Mouse (Mus musculus): Measurements from ENCODE around the gene Psmc3.

Gene Psmc3

DNA sequence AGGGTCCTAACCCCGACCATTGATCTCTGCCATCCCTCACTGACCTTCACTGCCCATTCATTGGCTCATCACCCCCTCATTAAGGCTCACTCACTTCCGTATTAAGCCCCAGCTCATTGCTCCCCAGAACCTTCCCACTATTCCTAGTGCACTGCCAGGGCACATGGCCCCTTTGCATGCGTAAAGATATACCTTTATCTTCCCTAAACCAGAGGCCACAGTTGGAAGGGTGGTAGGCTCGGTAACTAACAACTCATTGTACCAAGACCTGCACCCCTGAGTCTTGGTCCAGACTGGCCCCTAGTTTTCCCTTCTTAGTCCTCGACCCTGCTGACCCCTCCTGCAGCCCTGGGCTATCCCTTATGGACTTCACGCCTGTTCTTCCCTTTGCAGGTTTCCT, 60.0 kb downstream of the Psmc3 start:
- no peak for DNase-seq

DNA sequence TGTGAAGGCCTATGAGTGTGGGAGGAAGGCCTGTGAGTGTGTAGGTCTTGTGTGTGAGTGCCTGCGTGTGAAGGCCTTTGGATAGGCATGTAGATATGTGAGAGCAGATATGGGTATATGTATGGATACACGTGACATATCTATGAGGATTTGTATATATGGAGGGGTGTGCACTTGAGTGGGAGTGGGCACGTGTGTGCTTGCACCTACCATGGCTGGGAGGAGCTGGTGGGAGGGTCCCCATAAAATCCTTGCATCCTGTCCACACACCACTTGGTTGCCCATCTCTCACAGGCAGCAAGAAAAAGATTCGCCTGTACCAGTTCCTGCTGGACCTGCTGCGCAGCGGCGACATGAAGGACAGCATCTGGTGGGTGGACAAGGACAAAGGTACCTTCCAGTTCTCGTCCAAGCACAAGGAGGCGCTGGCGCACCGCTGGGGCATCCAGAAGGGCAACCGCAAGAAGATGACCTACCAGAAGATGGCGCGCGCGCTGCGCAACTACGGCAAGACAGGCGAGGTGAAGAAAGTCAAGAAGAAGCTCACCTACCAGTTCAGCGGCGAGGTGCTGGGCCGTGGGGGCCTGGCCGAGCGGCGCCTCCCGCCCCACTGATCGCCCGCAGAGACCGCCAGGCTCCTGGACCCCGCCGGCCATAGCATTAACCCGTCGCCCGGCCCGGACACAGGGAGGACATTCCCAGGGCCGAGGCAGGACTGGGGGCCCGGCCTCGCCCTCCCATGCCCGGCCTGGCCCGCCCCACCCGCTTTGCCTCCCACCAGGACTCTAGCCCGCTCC, 61.2 kb downstream of the Psmc3 start:
- peak; percentile 96 for DNase-seq

DNA sequence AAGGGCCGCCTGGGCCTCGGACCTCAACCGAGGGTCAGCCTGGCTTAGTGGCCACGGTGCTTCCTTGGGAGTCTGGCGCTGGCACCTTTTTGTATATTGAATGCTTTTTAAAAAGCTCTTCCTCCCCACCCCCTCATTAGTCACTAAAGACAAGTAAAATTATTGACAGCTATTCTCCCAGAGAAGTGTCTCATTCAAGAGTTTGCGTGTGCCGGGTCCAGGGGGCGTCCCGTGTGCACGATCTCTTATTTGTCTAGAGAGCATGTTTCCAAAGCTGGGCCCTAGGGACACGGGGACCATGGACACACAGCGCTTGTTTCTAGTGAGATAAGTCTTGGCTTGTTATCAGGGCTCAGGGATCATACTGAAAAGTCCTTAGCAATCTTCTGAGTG, 61.8 kb downstream of the Psmc3 start:
- no peak for DNase-seq

Data from right cerebral cortex, postnatal 14 days (tissue).